Mouse (Mus musculus) heart, embryonic 14.5 days (tissue): ENCODE measurements around the gene Gdf2. TPM values are rescaled to one million over a fixed set of nuclear protein-coding genes. Genes with fewer than 3 reads are reported as not detected.
A peak's percentile ranks its signal among the peaks of the same experiment; 100 is the strongest.

Experiments used
- ATAC-seq: fragments of 200-750 bp; cut with Nextera tagmentation; 2 replicates; pipeline ENCODE4 v1.8.0; 2017; ENCODE audit warnings: low read depth, moderate TSS enrichment; ENCODE audit not compliant: insufficient number of reproducible peaks, insufficient read depth, low FRiP score
- H3K27ac ChIP-seq, 2 experiments: fragments of 200-500 bp in 1 of 2; fragments of 300-500 bp in 1 of 2; sonication (generic) in 1 of 2; replicated peaks in 1 of 2; 2 replicates each; pipeline ENCODE4 v1.5.1; 2012 to 2014; ENCODE audit warnings: low read depth in 2 of 2, low read length in 2 of 2, control low read depth in 1 of 2, mild to moderate bottlenecking in 1 of 2, mixed read lengths in 1 of 2; ENCODE audit not compliant: control insufficient read depth in 1 of 2, insufficient read depth in 1 of 2
- H3K27me3 ChIP-seq: fragments of 300-500 bp; sonication (generic); 2 replicates; pipeline ENCODE4 v1.6.1; 2014; ENCODE audit warnings: mild to moderate bottlenecking, low read length, control low read depth; ENCODE audit not compliant: control insufficient read depth, insufficient read depth
- H3K36me3 ChIP-seq: fragments of 300-500 bp; sonication (generic); 2 replicates; pipeline ENCODE4 v1.6.1; 2014; ENCODE audit warnings: mild to moderate bottlenecking, control low read depth, low read length, mixed read lengths; ENCODE audit not compliant: control insufficient read depth, insufficient read depth
- H3K4me1 ChIP-seq, 2 experiments: fragments of 200-500 bp in 1 of 2; fragments of 300-500 bp in 1 of 2; sonication (generic) in 1 of 2; 2 replicates each; pipeline ENCODE4 v1.6.1; 2012 to 2014; ENCODE audit warnings: low read length in 2 of 2, control low read depth in 1 of 2, mixed read lengths in 1 of 2; ENCODE audit not compliant: control insufficient read depth in 2 of 2, insufficient read depth in 2 of 2
- H3K4me2 ChIP-seq: fragments of 300-500 bp; sonication (generic); 2 replicates; pipeline ENCODE4 v1.6.1; 2014; ENCODE audit warnings: mild to moderate bottlenecking, low read length
- H3K4me3 ChIP-seq, 2 experiments: fragments of 200-500 bp in 1 of 2; fragments of 300-500 bp in 1 of 2; sonication (generic) in 1 of 2; 2 replicates each; pipeline ENCODE4 v1.5.1; 2012 to 2014; ENCODE audit warnings: low read length in 2 of 2, mild to moderate bottlenecking in 2 of 2, control low read depth in 1 of 2, low read depth in 1 of 2, moderate library complexity in 1 of 2; ENCODE audit not compliant: control insufficient read depth in 1 of 2, insufficient read depth in 1 of 2
- H3K9ac ChIP-seq: fragments of 300-500 bp; sonication (generic); 2 replicates; pipeline ENCODE4 v1.6.1; 2014; ENCODE audit warnings: mild to moderate bottlenecking, low read length
- H3K9me3 ChIP-seq: fragments of 300-500 bp; sonication (generic); 2 replicates; pipeline ENCODE4 v1.6.1; 2016; ENCODE audit warnings: low read length, control low read depth; ENCODE audit not compliant: control insufficient read depth
- WGBS: fragments of 180-500 bp; shearing (Covaris S2); extraction: QIAGEN DNeasy Blood & Tissue Kit; methylation state at CpG from one replicate; pipeline ENCODE4 v1.1.7; 2014; 5-methylcytosine and 5-hydroxymethylcytosine counted together
- polyA plus RNA-seq: library from polyadenylated mRNA; unstranded; fragments of >200 nt; fragmentation: Nextera tagmentation; extraction: Ambion mirVana; gene quantifications from 2 replicates; pipeline ENCODE4 v1.2.1, GENCODE M21; 2014

Gene Gdf2
- polyA plus RNA-seq, 1 experiment from 2014 or later, result not detected

DNA sequence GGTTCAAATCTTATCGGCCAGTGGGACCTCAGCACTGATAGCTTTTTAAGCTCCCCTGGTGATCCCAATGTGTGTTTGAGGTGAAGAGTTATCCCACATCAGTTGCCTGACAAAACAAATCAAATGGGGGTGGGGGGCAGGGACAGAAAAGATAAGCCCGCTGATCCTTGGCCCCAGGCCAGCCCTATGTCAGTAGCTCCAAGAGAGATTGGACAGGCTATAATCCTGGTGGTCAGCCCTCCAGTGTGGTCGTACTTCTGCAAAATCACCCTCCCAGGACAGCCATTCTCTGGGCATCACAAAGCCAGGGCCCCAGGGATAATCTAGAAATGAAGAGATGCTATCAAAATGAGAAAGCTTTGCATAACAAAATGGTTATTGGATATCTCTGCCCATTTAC is 18.0 kb downstream of the Gdf2 start:
- no peak overlapping the region for H3K4me2 ChIP-seq
- H3K4me1 ChIP-seq, result peaks cover 6 to 11% of the 10 kb centered on the region in 2 experiments
- H3K4me3 ChIP-seq, result no peak overlapping the region
- ATAC-seq, result no peak
- H3K9me3 ChIP-seq, result no peaks in the 10 kb centered on the region
- no peaks in the 10 kb centered on the region; the same call in 1 of the 2 replicates for H3K27me3 ChIP-seq
- no peak overlapping the region for H3K9ac ChIP-seq
- no peaks in the 10 kb centered on the region for H3K36me3 ChIP-seq
- H3K27ac ChIP-seq, result no peak overlapping the region
- WGBS, result 9% methylated on average over 3 of the region's 3 CpGs

DNA sequence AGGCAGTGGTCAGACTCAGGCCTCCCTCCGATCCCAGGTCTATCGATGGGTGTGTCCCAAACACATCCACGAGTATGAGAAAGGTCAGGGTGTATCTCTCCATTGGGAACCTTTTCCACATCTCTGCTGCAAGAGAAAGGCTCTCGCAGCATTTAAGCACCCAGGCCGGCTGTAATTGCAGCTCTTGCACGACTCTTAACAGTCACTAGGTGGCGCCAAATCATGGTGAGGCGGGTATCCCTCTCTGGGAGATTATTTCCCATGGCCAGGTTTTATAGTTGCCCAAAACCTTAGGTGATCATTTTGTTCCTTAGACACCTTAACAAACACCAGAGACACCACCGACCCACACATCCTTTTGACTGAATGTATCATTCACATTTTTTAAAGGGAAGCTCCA is 18.5 kb downstream of the Gdf2 start:
- WGBS, result 7% methylated on average over 9 of the region's 9 CpGs
- Histone ChIP-seq H3K4me1 (peaks cover 6 to 11% of the 10 kb centered on the region in 2 experiments), H3K27me3 (no peaks in the 10 kb centered on the region; the same call in 1 of the 2 replicates), H3K9ac (no peak overlapping the region), H3K36me3 (no peaks in the 10 kb centered on the region), H3K27ac (no peak overlapping the region), H3K9me3 (no peaks in the 10 kb centered on the region), H3K4me3 (no peak overlapping the region), H3K4me2 (no peak overlapping the region)
- ATAC-seq, result no peak

DNA sequence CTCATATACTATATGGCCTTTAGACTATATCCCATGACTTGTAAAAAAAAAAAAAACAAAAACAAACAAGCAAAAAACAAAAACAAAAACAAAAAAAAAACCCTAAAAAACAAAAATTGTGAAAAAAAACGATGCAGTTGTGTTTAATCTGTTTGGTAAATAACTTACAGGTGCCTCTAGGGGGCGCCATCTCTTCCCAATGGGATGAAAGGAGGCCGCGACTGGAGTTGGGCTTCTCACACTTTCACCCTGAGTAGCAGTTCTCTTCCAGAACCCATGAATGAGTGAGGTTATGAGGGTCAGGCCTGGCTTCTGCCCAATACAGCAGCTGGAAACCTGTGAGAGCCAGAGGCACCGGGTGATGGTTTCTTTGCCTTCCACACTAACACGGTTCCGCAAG is 24.8 kb downstream of the Gdf2 start:
- no peak for ATAC-seq
- Histone ChIP-seq H3K4me2 (no peak overlapping the region), H3K4me3 (no peak overlapping the region), H3K9me3 (no peaks in the 10 kb centered on the region), H3K27me3 (no peaks in the 10 kb centered on the region; the same call in 1 of the 2 replicates), H3K27ac (no peak overlapping the region), H3K4me1 (no peaks in the 10 kb centered on the region), H3K9ac (no peak overlapping the region), H3K36me3 (no peaks in the 10 kb centered on the region)
- 56% methylated on average over 7 of the region's 7 CpGs for WGBS

DNA sequence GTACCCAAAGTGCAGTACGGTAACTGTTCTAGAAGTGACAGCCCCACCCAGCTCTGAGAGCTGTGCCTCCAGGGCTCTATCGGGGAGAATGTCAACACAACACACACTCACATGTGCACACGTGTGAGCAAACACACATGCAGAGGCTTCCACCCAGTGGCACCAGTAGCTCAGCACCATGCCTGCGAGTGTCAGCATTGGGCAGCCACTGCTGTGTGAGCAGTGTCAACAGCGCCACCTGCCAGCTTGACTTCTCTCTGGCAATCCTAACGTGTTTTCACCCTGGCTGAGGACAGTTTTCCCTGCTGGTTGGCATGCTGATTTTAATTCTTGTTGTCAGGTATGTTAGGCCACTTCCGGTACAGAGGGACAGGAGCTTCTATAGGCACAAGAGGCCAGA is 31.8 kb downstream of the Gdf2 start:
- Histone ChIP-seq H3K36me3 (no peaks in the 10 kb centered on the region), H3K4me1 (no peaks in the 10 kb centered on the region), H3K4me3 (no peak overlapping the region), H3K9ac (no peak overlapping the region), H3K9me3 (no peaks in the 10 kb centered on the region), H3K27ac (no peak overlapping the region), H3K4me2 (no peak overlapping the region), H3K27me3 (peaks cover 5% of the 10 kb centered on the region; the same call in 1 of the 2 replicates)
- 39% methylated on average over 7 of the region's 7 CpGs for WGBS
- ATAC-seq, result no peak

DNA sequence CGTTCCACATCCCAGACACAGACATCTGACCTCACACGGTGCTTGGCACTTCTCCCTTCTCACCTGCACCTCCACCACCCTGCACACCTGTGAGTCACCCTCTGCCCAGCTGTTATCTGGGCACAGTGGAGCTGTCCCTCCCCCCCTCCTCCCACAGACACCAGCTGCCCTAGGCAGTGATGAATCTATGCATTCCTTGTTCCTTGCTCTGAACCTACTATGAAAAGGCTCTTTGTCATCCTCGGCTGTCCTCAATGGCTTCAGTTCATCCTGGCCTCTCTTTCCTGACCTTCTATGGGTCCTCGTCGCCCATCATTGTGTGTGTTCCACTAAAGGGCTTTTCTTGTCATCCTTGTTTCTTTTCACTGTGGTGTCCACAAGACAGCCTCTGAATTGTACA is 33.9 kb downstream of the Gdf2 start:
- no peak overlapping the region for H3K27ac ChIP-seq
- WGBS, result 73% methylated on average over 5 of the region's 5 CpGs
- H3K9me3 ChIP-seq, result no peaks in the 10 kb centered on the region
- H3K4me3 ChIP-seq, result no peak overlapping the region
- H3K4me1 ChIP-seq, result peaks cover 3 to 4% of the 10 kb centered on the region in 2 experiments; a peak in 1 of 4 replicates
- H3K27me3 ChIP-seq, result peaks cover 14% of the 10 kb centered on the region
- H3K4me2 ChIP-seq, result no peak overlapping the region
- no peak for ATAC-seq
- no peaks in the 10 kb centered on the region for H3K36me3 ChIP-seq
- no peak overlapping the region for H3K9ac ChIP-seq

DNA sequence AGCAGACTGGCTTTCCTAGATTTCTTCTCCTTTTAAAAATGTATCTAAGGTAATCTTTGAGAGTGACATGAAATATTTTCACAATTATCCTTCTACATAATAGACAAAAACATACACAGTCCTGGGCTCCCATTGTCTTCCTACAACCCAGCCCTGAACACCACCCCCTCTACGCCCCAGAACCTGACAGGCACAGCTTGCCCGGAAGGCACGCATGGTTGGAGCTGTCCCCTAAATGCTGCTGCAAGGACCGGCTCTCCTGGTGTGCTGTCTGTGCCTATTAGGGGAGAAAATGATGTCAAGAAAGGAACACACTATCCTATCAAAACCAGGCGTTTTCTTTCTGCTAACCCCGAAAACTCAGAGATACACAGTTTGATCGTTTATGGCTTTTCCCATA is 36.9 kb downstream of the Gdf2 start:
- Histone ChIP-seq H3K27ac (no peak overlapping the region), H3K4me3 (no peak overlapping the region), H3K27me3 (peaks cover 14% of the 10 kb centered on the region; the same call in 1 of the 2 replicates), H3K9ac (no peak overlapping the region), H3K4me1 (peaks cover 3 to 4% of the 10 kb centered on the region in 2 experiments; a peak in 1 of 4 replicates), H3K4me2 (no peak overlapping the region), H3K36me3 (no peaks in the 10 kb centered on the region), H3K9me3 (no peaks in the 10 kb centered on the region)
- 47% methylated on average over 7 of the region's 7 CpGs for WGBS
- ATAC-seq, result no peak

DNA sequence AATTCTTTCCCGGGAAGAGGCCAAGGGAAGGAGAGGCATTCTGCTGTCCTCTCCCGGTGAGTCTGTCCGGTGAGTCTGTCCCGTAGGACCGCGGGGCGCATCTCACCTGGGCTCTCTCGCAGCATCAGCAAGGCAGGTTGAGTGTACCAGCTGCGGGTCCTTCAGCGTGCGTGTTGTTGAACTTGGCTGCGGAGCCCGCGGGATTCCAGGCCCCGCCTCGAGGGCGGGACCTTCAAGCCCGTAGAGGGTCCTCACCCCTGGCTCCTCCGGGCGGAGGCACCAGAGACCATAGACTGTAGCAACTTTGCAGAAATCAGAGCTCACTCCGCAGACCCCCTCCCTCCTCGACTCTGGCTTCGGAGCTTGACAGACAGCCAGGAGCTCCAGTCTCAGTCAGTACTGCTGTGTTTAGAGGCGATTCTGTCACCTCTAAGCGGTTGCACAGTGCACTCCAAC is 37.8 kb downstream of the Gdf2 start, which contains the start of gene Zfp488:
Gene Zfp488, minus strand, starts transcription at position 161 of the 456 bp plus-strand sequence.
- peak within 1 kb of the TSS; percentile 49; the same call in 1 of the 2 replicates for H3K9ac ChIP-seq
- H3K4me2 ChIP-seq, result peak within 1 kb of the TSS; percentile 74
- WGBS, result under 1% methylated on average over 25 of the region's 25 CpGs
- peaks cover 14% of the 10 kb centered on the region; the same call in 1 of the 2 replicates for H3K27me3 ChIP-seq
- H3K36me3 ChIP-seq, result no peaks in the 10 kb centered on the region
- H3K27ac ChIP-seq, result no peak within 1 kb of the TSS
- H3K4me1 ChIP-seq, result peaks cover 3 to 4% of the 10 kb centered on the region in 2 experiments; a peak in 1 of 4 replicates
- peak within 1 kb of the TSS; percentile 37 to 41 for H3K4me3 ChIP-seq
- H3K9me3 ChIP-seq, result no peaks in the 10 kb centered on the region
- peak; percentile 43; the same call in 1 of the 2 replicates for ATAC-seq

DNA sequence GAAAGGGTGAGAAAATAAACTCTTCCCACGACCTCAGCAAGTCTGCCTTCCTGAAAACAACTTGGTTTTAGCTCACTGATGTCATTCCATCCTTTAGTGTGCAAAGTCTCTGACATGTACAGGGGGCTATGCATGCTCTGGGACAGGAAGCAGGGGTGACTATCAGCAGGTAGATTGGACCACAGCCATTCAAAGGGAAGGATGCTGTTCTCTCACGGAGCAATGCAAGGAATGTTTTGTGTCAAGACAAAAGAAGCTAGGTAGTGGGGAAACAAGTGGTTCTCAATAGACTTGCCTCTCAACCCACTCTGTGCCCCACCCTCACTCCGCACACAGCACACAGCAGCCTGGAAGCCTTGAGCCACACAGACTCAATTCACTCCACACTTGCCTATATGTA is 48.4 kb downstream of the Gdf2 start:
- no peak overlapping the region for H3K27ac ChIP-seq
- H3K27me3 ChIP-seq, result 0 out of 2 replicates have a peak, but pooled peaks cover 4% of the 10 kb centered on the region
- peaks cover 6% of the 10 kb centered on the region in 2 experiments for H3K4me1 ChIP-seq
- no peak overlapping the region for H3K4me2 ChIP-seq
- H3K4me3 ChIP-seq, result no peak overlapping the region
- H3K9ac ChIP-seq, result no peak overlapping the region
- WGBS, result 53% methylated on average over 3 of the region's 3 CpGs
- H3K36me3 ChIP-seq, result no peaks in the 10 kb centered on the region
- no peaks in the 10 kb centered on the region for H3K9me3 ChIP-seq
- no peak for ATAC-seq
